Mouse (Mus musculus) hindbrain, embryonic 16.5 days (tissue): Measurements from ENCODE around the gene C1qtnf7. TPM values are rescaled to one million over a fixed set of nuclear protein-coding genes. Genes with fewer than 3 reads are reported as not detected.

ENCODE experiments used
- ATAC-seq: fragments of 200-750 bp; cut with Nextera tagmentation; 2 replicates; pipeline ENCODE4 v1.8.0; 2017; ENCODE audit warnings: moderate TSS enrichment, moderate library complexity
- H3K27ac ChIP-seq: fragments of 300-500 bp; sonication (generic); 2 replicates; pipeline ENCODE4 v1.5.1; 2014; ENCODE audit warnings: low read depth, mild to moderate bottlenecking, control low read depth, low read length, moderate library complexity
- H3K27me3 ChIP-seq: fragments of 300-500 bp; sonication (generic); replicated peaks from 2 replicates; pipeline ENCODE4 v1.6.1; 2014; ENCODE audit warnings: low read length; ENCODE audit not compliant: control insufficient read depth, insufficient read depth
- H3K36me3 ChIP-seq: fragments of 300-500 bp; sonication (generic); 2 replicates; pipeline ENCODE4 v1.6.1; 2014; ENCODE audit warnings: mild to moderate bottlenecking, low read length, moderate library complexity, mixed read lengths; ENCODE audit not compliant: control insufficient read depth, insufficient read depth
- H3K4me1 ChIP-seq: fragments of 300-500 bp; sonication (generic); 2 replicates; pipeline ENCODE4 v1.6.1; 2014; ENCODE audit warnings: low read depth, low read length; ENCODE audit not compliant: control insufficient read depth, insufficient read depth
- H3K4me2 ChIP-seq: fragments of 300-500 bp; sonication (generic); 2 replicates; pipeline ENCODE4 v1.6.1; 2014; ENCODE audit warnings: mild to moderate bottlenecking, low read length, control low read depth, moderate library complexity
- H3K4me3 ChIP-seq: fragments of 300-500 bp; sonication (generic); 2 replicates; pipeline ENCODE4 v1.5.1; 2014; ENCODE audit warnings: mild to moderate bottlenecking, low read length, control low read depth, moderate library complexity
- H3K9ac ChIP-seq: fragments of 300-500 bp; sonication (generic); 2 replicates; pipeline ENCODE4 v1.6.1; 2014; ENCODE audit warnings: low read depth, mild to moderate bottlenecking, control low read depth, low read length, moderate library complexity
- H3K9me3 ChIP-seq: fragments of 300-500 bp; sonication (generic); 2 replicates; pipeline ENCODE4 v1.6.1; 2014; ENCODE audit warnings: mild to moderate bottlenecking, low read length, moderate library complexity; ENCODE audit not compliant: control insufficient read depth
- WGBS: fragments of 180-500 bp; shearing (Covaris S2); extraction: QIAGEN DNeasy Blood & Tissue Kit; methylation state at CpG from one replicate; pipeline ENCODE4 v1.1.7; 2014; 5-methylcytosine and 5-hydroxymethylcytosine counted together
- polyA plus RNA-seq: library from polyadenylated mRNA; unstranded; fragments of >200 nt; fragmentation: Nextera tagmentation; extraction: Ambion mirVana; gene quantifications from 2 replicates; pipeline ENCODE4 v1.2.1, GENCODE M21; 2015

The C1qtnf7 gene
- polyA plus RNA-seq, 1 experiment from 2014 or later, result 1.2 TPM

GRCm38 (mm10) chr5:43504243-43504786 is 11.0 kb upstream of the C1qtnf7 start:
- H3K36me3 ChIP-seq, result no peaks in the 10 kb centered on the region
- 63% methylated on average over 2 of the region's 2 CpGs for WGBS

GRCm38 (mm10) chr5:43508470-43508869 is 6.9 kb upstream of the C1qtnf7 start:
- no peaks in the 10 kb centered on the region for H3K27me3 ChIP-seq
- no peak overlapping the region for H3K9ac ChIP-seq
- 59% methylated on average over 2 of the region's 2 CpGs for WGBS
- H3K4me2 ChIP-seq, result no peak overlapping the region
- no peak overlapping the region for H3K27ac ChIP-seq
- ATAC-seq, result no peak
- H3K9me3 ChIP-seq, result no peaks in the 10 kb centered on the region
- H3K4me1 ChIP-seq, result no peaks in the 10 kb centered on the region
- no peaks in the 10 kb centered on the region for H3K36me3 ChIP-seq
- no peak overlapping the region for H3K4me3 ChIP-seq

More at GRCm38 (mm10) chr5:43504243-43504786, 11.0 kb upstream of the C1qtnf7 start:
- no peak overlapping the region for H3K27ac ChIP-seq
- no peaks in the 10 kb centered on the region for H3K27me3 ChIP-seq
- no peaks in the 10 kb centered on the region for H3K4me1 ChIP-seq
- no peak overlapping the region for H3K4me3 ChIP-seq
- H3K4me2 ChIP-seq, result no peak overlapping the region
- no peak overlapping the region for H3K9ac ChIP-seq
- no peak for ATAC-seq
- no peaks in the 10 kb centered on the region for H3K9me3 ChIP-seq

- Histone ChIP-seq H3K4me2 (no peak overlapping the region), H3K4me3 (no peak overlapping the region), H3K4me1 (no peaks in the 10 kb centered on the region), H3K36me3 (no peaks in the 10 kb centered on the region), H3K27me3 (no peaks in the 10 kb centered on the region), H3K27ac (no peak overlapping the region), H3K9me3 (no peaks in the 10 kb centered on the region), H3K9ac (no peak overlapping the region)
- 74% methylated on average over 1 of the region's 1 CpGs for WGBS
- ATAC-seq, result no peak
Observed at GRCm38 (mm10) chr5:43508892-43509291, 6.4 kb upstream of the C1qtnf7 start.

- no peak overlapping the region for H3K9ac ChIP-seq
- 88% methylated on average over 2 of the region's 2 CpGs for WGBS
- ATAC-seq, result no peak
Observed at GRCm38 (mm10) chr5:43511126-43511525, 4.2 kb upstream of the C1qtnf7 start.

GRCm38 (mm10) chr5:43516491-43516890 is 1.2 kb downstream of the C1qtnf7 start:
- Histone ChIP-seq H3K4me3 (no peak overlapping the region), H3K4me1 (no peaks in the 10 kb centered on the region), H3K36me3 (no peaks in the 10 kb centered on the region), H3K9ac (no peak overlapping the region; the same call in 1 of the 2 replicates), H3K27ac (no peak overlapping the region), H3K9me3 (no peaks in the 10 kb centered on the region), H3K4me2 (no peak overlapping the region), H3K27me3 (no peaks in the 10 kb centered on the region)
- no peak for ATAC-seq
- WGBS, result 80% methylated on average over 7 of the region's 7 CpGs

More at GRCm38 (mm10) chr5:43511126-43511525, 4.2 kb upstream of the C1qtnf7 start:
- H3K36me3 ChIP-seq, result no peaks in the 10 kb centered on the region
- H3K4me2 ChIP-seq, result no peak overlapping the region
- no peak overlapping the region for H3K4me3 ChIP-seq
- H3K4me1 ChIP-seq, result no peaks in the 10 kb centered on the region
- no peaks in the 10 kb centered on the region for H3K27me3 ChIP-seq
- no peaks in the 10 kb centered on the region for H3K9me3 ChIP-seq
- no peak overlapping the region for H3K27ac ChIP-seq

- no peak for ATAC-seq
- H3K4me2 ChIP-seq, result no peak overlapping the region
- no peak overlapping the region for H3K4me3 ChIP-seq
- no peaks in the 10 kb centered on the region for H3K4me1 ChIP-seq
- no peak overlapping the region for H3K9ac ChIP-seq
- H3K9me3 ChIP-seq, result no peaks in the 10 kb centered on the region
- no peak overlapping the region for H3K27ac ChIP-seq
- H3K27me3 ChIP-seq, result no peaks in the 10 kb centered on the region
- 88% methylated on average over 13 of the region's 13 CpGs for WGBS
- H3K36me3 ChIP-seq, result no peaks in the 10 kb centered on the region
Observed at GRCm38 (mm10) chr5:43517313-43517712, 2.0 kb downstream of the C1qtnf7 start.

GRCm38 (mm10) chr5:43519905-43520304 is 4.6 kb downstream of the C1qtnf7 start:
- no peak overlapping the region for H3K4me3 ChIP-seq
- H3K27ac ChIP-seq, result no peak overlapping the region
- H3K4me2 ChIP-seq, result no peak overlapping the region
- H3K4me1 ChIP-seq, result no peaks in the 10 kb centered on the region
- H3K9me3 ChIP-seq, result no peaks in the 10 kb centered on the region
- no peak overlapping the region for H3K9ac ChIP-seq
- H3K27me3 ChIP-seq, result no peaks in the 10 kb centered on the region
- ATAC-seq, result no peak
- H3K36me3 ChIP-seq, result no peaks in the 10 kb centered on the region
- WGBS, result 84% methylated on average over 2 of the region's 2 CpGs

- Histone ChIP-seq H3K36me3 (no peaks in the 10 kb centered on the region), H3K27me3 (no peaks in the 10 kb centered on the region), H3K9ac (no peak overlapping the region), H3K4me3 (no peak overlapping the region), H3K4me2 (no peak overlapping the region), H3K27ac (no peak overlapping the region), H3K9me3 (no peaks in the 10 kb centered on the region), H3K4me1 (no peaks in the 10 kb centered on the region)
- WGBS, result 79% methylated on average over 7 of the region's 7 CpGs
- no peak for ATAC-seq
Observed at GRCm38 (mm10) chr5:43521369-43521768, 6.0 kb downstream of the C1qtnf7 start.

GRCm38 (mm10) chr5:43522866-43523265 is 7.5 kb downstream of the C1qtnf7 start:
- Histone ChIP-seq H3K4me2 (no peak overlapping the region), H3K9me3 (no peaks in the 10 kb centered on the region), H3K36me3 (no peaks in the 10 kb centered on the region), H3K4me3 (no peak overlapping the region), H3K4me1 (no peaks in the 10 kb centered on the region), H3K9ac (no peak overlapping the region), H3K27ac (no peak overlapping the region), H3K27me3 (no peaks in the 10 kb centered on the region)
- no peak for ATAC-seq
- 88% methylated on average over 1 of the region's 1 CpGs for WGBS
